Mouse (Mus musculus): ENCODE results near the gene Ndrg2.
"Not testable (repeated sequence)": the region's sequence is repeated elsewhere in the genome, so short reads cannot be mapped to it uniquely, and the experiment has no call there.

Gene Ndrg2

GRCm38 (mm10) chr14:51913960-51914762, at the start of gene Ndrg2:
Ndrg2 (minus strand) TSS chr14:51914158.
- no peak for DNase-seq (ENCODE audit: low read depth, low spot score)

GRCm38 (mm10) chr14:51960316-51960715, 46.4 kb upstream of the Ndrg2 start:
- no peak for DNase-seq (ENCODE audit: low read depth, low spot score)

GRCm38 (mm10) chr14:51943336-51943735, 29.4 kb upstream of the Ndrg2 start:
- DNase-seq (ENCODE audit: low read depth, low spot score): no peak

GRCm38 (mm10) chr14:51942236-51942635, 28.3 kb upstream of the Ndrg2 start:
- DNase-seq (ENCODE audit: low read depth, low spot score): no peak

GRCm38 (mm10) chr14:51941577-51941976, 27.6 kb upstream of the Ndrg2 start:
- no peak for DNase-seq (ENCODE audit: low read depth, low spot score)

- no peak for DNase-seq (ENCODE audit: low read depth, low spot score)
Measured at GRCm38 (mm10) chr14:51940944-51941560, 27.1 kb upstream of the Ndrg2 start.

GRCm38 (mm10) chr14:51939005-51939404, 25.0 kb upstream of the Ndrg2 start:
- no peak for DNase-seq (ENCODE audit: low read depth, low spot score)

GRCm38 (mm10) chr14:51932092-51933020, 18.4 kb upstream of the Ndrg2 start:
- no peak for DNase-seq (ENCODE audit: low read depth, low spot score)

GRCm38 (mm10) chr14:51930824-51931223, 16.9 kb upstream of the Ndrg2 start:
- DNase-seq (ENCODE audit: low read depth, low spot score): no peak

- DNase-seq (ENCODE audit: low read depth, low spot score): no peak
Measured at GRCm38 (mm10) chr14:51929968-51930367, 16.0 kb upstream of the Ndrg2 start.

- no peak for DNase-seq (ENCODE audit: low read depth, low spot score)
Measured at GRCm38 (mm10) chr14:51929309-51929943, 15.5 kb upstream of the Ndrg2 start.

- not testable (repeated sequence) for DNase-seq (ENCODE audit: low read depth, low spot score)
Measured at GRCm38 (mm10) chr14:51926930-51927329, 13.0 kb upstream of the Ndrg2 start.

GRCm38 (mm10) chr14:51923492-51923891, 9.5 kb upstream of the Ndrg2 start:
- DNase-seq (ENCODE audit: low read depth, low spot score): no peak

- no peak for DNase-seq (ENCODE audit: low read depth, low spot score)
Measured at GRCm38 (mm10) chr14:51922910-51923309, 9.0 kb upstream of the Ndrg2 start.

GRCm38 (mm10) chr14:51922571-51922865, 8.6 kb upstream of the Ndrg2 start, which contains the start of gene Rnase13:
Rnase13 (minus strand) TSS chr14:51922773.
- DNase-seq (ENCODE audit: low read depth, low spot score): no peak

GRCm38 (mm10) chr14:51921759-51922570, 8.0 kb upstream of the Ndrg2 start:
- DNase-seq (ENCODE audit: low read depth, low spot score): no peak

GRCm38 (mm10) chr14:51918966-51919365, 5.0 kb upstream of the Ndrg2 start:
- DNase-seq (ENCODE audit: low read depth, low spot score): no peak

- DNase-seq (ENCODE audit: low read depth, low spot score): no peak
Measured at GRCm38 (mm10) chr14:51918125-51918524, 4.2 kb upstream of the Ndrg2 start, which contains the start of gene Tppp2. Tppp2 (plus strand) TSS chr14:51918425.

GRCm38 (mm10) chr14:51916539-51916938, 2.6 kb upstream of the Ndrg2 start:
- no peak for DNase-seq (ENCODE audit: low read depth, low spot score)

- DNase-seq (ENCODE audit: low read depth, low spot score): no peak
Measured at GRCm38 (mm10) chr14:51915030-51915429, 1.1 kb upstream of the Ndrg2 start.

All from retina, postnatal 7 days (tissue).